Mouse (Mus musculus) gastrocnemius, adult 18-20 months (tissue): ENCODE results near the gene Tbc1d30. TPM values are rescaled to one million over a fixed set of nuclear protein-coding genes. Genes with fewer than 3 reads are reported as not detected.

ENCODE experiments used
- DNase-seq: peaks from one replicate; pipeline ENCODE4 v3.0.0; 2021; ENCODE audit warnings: low spot score
- total RNA-seq, 2 experiments: library from RNA; stranded (reverse); gene quantifications; 2 replicates each; pipeline ENCODE4 v1.2.3; 2021

The Tbc1d30 gene
- total RNA-seq, 2 experiments from 2014 or later, result 0.17 to 0.48 TPM

DNA sequence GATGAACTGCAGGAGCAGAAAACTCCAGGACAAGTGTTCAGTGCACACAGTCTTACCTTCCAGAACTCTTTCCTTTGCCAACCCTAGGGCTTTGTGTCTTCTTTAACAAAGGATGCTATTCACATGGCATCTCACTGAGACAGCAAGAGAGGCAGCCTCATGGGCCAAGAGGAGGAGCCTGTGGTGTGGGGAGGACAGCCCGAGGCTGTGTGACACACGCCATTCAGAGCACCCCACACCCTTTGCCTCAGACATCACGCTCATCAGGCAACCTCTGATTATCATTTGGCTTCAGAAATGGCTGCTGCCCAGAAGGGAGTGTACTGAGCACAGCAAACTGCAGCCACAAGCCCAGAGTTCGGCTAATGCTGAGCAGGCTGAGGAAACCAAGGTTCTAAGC, 36.9 kb downstream of the Tbc1d30 start:
- DNase-seq, result no peak

DNA sequence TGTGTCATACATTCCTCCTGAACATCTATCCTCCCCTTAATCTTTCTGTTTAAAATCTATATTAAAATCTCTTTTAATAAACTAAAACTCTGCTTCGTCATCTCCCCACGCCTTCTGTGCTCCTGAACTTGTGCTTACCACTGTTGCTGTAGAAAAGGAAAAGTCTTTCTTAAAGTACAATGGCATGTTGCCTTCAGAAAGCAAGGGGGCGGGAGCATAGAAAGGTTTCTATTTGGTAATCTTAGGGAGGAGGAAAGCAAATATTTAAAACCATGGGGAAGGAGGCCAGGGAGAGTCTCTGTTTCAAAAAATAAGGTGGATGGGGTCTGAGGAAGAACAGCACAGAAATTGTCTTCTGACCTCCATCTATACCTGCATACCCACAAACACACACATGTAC, 38.0 kb downstream of the Tbc1d30 start:
- no peak for DNase-seq

DNA sequence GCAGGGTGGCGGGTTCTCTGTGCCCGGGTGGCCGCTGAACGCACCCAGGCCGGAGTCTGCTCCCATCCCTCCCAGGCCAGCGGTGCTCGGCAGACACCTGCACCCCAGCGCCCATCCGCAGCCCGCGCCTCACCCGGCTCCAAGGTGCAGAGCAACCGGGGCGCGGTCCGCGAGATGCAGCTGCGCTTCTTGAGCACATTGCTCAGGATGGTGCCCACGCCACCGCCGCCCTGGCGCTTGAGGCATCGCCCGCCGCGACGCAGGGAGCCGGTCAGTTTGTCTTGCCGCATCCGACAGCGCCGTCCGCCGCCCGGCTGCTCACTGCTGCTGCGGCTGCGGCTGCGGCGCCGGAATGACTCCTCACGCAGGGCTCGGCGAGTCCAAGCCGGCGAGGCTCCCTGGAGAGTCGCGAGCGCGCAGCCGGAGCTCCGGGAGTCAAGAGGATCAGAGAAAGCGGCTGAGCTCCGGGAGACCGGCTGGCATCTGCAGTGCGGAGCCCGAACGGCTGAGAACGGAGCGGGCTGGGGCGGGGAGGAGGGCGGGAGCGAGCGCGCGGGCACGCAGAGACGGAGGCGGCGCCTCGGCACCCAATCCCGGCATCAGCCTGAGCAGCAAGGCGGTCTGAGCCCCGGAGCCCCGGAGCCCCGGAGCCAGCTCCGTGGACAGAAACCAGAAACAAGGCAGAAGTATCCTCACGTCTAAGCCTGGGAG, 40.4 kb downstream of the Tbc1d30 start:
- DNase-seq, result peak; percentile 18

DNA sequence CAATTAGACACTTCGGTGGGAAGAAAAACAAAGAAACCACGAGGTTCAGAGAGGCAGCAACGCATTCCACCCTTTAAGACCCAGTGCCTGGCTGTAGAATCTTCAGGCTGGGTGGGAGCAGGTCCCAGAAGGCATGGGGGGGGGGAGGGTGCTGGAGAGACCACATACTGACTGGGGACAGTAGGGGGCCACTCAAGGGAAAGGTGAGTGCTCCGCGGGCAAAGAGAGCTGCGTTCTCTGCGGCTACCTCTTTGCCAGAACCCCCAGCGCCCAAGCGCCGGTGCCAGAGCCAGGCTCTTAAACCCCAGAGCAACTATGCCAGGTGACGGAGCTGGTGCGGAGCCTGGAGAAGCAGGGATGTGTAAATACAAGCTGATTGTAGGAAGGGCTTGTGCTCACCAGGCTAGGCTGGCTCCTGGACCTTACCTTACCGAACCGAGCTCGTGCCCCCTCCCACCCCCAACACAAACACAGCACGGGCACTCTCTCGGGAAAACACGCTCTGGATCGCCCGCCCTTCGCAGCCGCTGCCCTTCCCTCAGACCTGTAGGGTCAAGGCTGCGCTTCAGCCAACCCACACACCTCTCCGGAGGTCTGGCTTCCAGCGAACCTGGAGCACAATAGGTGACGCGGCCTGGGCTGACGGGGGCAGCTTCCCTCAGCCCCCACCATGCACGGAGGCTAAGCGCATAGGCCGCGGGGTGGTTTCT, 41.1 kb downstream of the Tbc1d30 start:
- DNase-seq, result no peak

DNA sequence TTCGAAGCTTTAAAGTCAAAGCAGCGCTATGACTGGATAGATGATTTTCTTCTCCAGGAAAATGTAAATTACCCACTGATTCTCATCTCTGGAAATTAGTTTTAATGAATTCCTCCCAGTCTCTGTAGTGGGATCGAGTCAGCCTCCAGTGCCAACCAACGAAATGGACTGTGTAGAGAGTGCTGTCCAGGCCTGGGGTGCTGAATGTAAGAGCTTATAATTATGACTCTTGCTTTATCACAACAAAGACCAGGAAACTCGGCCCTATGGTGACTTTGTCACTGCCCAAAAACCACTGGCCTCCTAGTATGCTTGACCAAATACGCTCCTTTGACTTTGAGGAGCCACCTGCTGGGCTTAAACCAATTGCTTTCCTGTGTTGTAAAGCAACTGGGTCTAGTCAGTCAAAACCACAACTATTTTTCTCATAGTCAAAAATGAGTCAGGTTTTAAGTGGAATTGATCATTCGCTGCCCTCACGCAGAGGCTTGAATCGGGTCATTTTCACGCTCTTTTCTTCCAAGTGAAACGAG, 41.9 kb downstream of the Tbc1d30 start:
- no peak for DNase-seq

DNA sequence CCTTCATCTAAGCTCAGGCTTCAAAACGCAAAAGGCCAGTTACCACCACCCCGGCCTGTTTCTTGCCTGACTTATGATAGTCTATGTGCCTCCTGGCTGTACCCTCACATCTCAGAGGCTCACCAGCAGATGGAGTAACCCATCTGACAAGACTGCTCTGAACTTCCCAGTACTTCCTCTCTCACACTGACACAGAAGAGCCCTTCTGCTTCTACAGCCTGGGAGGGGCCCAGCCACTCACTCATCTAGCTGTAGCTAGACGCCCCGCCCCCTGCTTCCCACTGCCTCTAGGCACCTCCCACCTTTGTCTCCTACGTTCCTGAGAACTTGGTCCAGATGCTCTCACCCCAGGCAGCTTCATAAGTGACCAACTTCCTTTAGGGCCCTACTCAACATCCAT, 45.6 kb downstream of the Tbc1d30 start:
- DNase-seq, result no peak

DNA sequence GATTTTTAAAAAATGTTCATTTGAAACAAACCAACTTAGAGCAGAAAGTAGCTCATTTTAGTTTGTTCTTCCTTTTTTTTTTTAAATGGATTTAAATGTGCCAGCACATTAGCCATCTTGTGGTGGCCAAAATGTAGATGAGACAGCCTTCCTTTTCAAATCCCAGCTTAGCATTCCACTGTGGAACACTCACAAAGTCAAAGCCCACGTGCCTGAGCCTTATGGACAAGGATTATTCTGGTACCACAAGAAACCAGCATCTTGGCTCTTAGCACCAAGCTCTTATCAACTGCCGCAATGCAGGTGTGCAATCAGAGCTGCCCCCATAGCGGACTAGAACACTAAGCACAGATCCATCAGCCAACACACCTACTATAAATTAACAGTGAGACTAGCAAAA, 47.5 kb downstream of the Tbc1d30 start:
- DNase-seq, result no peak

DNA sequence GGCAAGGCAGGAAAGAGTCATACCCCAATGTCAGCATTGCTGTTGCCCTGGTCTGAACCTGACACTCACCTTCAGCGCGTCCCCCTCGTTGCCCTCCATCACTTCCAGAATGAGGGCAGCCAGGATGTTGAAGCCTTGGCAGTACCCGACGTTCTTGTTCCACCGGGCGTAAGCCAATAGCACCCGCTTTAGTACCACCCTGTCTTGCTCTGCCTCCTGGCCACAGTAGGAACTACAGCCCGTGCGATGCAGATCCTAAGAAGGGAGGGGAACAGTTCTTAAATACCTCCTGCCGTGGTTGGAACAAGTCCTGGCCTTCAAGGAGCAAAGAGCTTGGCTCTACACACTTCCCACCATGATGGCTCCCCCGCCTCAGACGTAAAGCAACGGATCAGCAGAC, 49.2 kb downstream of the Tbc1d30 start:
- DNase-seq, result no peak

DNA sequence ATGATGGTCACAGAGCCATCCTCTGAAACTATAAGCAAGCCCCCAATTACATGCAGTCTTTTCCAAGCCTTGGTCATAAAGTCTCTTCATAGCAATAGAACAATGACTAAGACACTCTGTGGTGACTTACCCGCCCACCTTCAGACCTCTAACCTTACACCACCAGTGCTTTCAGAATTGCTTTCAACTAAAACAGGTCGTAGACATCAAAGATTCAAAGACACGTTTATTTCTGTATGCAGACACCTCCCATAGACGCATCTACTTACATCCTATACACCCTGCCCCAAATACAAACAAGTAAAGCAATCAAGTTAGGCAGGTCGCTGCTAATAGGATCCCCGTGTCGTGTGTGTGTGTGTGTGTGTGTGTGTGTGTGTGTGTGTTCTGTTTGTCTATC, 50.4 kb downstream of the Tbc1d30 start:
- no peak for DNase-seq

DNA sequence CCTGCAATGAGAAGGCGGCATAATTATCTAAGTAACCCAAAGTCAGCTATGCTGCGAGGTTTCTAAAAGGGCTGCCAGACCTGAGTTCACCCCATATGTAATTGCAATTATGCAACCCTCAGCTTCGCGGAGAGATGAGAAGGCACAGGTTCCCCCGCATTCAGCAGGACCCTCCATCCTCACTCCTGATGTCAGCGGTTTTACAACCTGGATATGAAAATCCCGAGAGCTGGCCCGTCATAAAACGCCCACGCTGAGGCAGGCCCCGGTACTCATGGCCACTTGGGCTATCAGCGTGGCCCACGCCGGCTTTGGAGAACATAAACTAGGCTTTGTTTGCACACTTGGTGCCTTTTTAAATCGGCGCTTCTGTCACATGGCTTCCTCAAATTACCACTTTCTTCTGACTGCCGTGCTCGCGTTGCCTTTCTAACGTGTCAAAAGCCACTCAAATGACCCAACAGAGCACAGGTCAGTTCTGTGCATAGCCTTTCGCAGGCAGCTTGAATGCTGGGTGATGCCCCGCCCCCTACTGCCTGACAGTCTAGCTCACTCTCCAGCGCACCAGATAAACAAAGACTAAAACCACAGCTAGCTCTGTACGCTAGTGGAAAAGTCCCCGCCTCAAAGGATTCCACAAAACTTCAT, 53.9 kb downstream of the Tbc1d30 start:
- peak; percentile 10 for DNase-seq

DNA sequence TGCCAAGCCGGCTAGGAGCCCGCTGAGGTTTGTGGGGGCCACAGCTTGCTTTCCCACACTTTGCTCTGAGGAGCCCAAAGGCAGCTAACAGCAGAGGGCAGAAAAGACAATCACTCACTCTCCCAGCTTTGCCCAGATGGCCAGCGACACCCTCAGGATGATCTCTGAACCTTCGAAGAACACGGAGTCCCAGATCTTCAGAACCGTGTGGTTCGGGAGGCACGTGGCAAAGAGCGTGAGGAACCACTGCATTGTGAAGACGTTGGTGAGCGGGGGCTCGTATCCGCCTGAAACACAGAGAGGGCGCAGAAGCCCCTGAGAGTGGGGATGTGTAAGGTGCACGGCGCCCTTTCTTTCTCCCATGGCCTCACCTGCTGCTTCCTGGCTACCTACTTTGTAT, 56.6 kb downstream of the Tbc1d30 start:
- no peak for DNase-seq

DNA sequence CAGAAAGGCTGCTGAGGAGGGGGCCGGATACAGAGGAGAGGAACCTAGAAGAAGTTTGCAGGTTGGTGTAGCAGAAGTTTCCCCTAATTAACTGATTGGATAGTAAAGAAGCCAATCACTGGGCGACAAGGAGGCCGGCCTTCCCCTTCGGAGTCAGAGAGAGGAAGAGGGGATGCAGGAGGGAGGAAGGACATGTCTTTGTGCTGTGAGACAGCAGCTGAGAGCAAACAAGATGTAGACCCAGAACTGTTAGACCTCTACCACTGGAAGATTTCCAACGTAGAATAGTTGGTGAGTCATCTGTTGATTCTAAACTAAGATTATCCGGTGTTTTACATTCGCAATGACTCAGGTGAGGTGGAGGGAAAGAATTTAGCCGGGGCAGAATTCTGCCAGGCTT, 57.2 kb downstream of the Tbc1d30 start:
- no peak for DNase-seq

DNA sequence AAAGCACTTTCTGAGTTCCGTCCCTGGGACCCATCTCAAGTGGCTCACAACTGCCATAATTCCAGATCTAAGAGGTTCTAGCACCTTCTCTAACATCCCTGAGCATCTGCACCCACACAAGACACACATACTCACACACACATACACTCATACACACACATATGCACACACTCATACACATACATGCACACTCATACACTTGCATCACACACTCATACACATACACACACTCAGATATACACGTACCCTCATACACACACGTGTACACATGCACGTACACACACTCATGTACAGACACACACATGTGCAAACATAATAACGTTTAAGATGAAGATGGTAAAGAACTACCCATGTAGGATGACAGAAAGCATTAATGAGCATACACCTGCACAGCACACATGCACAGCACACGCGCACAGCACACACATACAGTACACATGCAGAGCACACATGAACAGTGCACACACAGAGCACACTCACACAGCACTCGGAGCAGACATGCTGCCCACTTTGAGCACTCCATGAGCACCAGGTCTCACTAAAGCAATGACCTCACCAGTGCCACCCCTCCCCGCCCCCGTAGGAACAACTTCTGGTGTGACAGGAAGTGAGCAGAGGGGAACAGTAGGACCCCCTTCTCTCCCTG, 59.7 kb downstream of the Tbc1d30 start:
- no peak for DNase-seq

DNA sequence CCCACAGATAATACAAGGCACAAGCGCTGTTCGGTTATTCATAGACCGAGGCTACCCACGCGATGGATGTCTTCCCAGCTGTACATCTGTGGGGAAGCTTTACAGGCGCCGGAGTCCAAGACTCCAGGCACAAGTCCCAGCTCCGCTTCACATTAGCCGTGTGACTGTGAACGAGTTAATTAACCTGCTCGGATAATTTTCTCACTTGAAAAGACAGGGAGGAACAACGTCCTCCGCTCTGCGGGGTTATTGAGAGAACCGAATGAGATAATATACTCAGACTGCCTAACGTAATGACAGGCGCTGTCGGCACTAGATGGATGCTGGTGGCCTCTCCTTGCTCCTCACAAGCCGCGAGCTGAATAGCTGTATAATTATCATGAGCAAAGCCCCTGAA, 60.4 kb downstream of the Tbc1d30 start:
- DNase-seq, result no peak

DNA sequence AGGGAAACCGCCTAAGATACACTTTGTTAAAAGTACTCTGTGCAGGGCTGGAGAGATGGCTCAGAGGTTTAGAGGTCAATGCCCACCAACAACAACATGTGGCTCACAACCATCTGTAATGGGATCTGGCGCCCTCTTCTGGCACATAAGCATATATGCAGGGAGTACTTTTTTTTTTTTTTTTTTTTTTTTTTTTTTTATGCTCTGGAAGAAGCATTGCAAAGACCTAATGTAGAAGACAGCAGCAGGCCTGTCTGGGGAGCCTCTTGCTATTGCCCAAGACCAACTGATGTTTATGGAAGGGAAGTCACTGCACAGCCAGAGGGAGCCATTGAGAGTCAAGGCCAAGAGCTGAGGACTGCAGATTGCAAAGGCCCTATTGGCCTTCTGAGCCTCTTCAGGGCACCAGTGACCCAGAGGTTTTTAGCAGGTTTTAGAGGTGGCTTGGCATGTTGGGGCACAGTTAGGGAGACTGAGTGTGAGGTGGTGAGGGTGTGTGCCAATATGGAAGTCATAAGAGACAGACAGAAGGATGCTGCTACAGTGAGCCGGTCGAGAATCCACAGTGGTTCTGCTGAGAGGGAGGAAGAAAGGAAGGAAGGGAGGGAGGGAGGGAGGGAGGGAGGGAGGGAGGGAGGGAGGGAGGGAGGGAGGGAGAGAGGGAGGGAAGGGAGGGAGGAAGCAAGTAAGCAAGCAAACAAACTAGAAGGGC, 61.0 kb downstream of the Tbc1d30 start:
- DNase-seq, result no peak

DNA sequence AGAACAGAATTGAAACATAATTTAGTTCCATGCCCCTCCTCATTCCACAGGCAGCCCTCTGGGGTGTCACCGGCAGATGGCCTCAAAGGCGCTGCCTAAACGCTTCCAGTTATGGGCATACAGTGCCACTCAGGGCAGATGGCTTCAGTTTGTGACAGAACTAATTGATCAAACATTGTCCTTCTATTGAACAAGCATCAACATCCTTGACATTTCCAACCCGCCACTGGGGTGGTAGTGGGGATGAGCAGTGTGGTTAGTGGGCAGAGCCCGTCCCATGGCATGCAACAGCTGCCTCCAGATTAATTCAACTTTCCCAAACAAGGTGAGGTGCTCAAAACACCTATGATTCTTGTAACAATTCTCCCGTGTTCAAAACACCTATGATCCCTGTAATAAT, 68.2 kb downstream of the Tbc1d30 start:
- no peak for DNase-seq

DNA sequence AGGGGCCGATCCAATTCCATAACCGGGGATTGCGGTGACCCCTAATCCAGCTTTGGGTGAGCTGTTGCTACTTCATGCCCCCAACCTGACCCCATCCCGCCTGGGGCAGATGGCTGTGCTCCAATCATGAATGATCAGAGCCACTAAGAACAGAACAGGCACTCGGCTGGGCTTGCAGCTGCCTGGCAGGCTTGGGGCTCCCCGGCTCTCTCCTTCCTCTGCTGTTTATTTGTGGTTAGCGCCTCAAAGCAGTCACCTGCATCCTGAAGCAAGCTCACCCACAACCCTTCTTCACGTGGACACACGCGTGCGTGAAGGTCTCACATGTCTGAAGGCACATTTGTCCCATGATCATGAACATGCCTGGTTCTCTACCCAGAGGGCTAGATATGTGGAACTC, 68.6 kb downstream of the Tbc1d30 start:
- DNase-seq, result no peak

DNA sequence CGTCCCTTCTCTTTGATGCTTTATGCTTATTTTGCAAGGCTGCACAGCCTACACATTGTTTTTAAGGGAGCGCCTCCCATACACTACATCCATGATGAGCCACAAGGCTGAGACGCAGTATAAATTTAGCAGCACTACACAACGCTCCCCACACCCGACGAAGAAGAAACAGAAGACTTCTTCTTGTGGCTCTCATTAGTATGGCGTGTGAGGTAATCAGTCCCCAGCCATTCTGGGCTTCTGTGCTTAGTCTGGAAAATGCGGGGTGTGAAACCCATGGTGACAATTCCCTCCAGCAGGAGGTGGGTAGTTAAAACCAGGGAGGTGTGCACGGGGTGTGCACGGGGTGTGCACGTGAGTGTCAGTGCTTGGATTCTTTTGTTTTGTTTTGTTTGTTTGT, 70.1 kb downstream of the Tbc1d30 start:
- no peak for DNase-seq

DNA sequence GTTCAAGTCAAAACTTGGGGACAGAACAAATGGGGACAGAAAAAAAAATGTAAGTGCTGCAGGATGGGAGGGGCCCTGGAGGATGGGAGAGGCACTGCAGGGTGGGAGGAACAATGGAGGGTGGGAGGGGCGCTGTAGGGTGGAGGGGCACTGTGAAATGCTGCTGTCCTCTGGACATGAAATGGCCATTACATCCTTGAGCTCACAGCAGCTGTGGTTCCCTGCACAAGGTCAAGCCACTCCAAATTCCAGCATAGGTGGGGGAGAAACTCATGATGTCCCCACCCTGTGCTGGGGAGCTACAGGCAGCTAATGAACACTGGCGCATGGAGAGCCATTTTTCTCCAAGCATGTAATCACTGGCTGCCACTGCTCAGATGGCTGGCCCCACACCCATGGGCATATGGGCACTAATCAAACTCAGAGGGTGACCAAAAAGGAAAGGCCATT, 74.0 kb downstream of the Tbc1d30 start:
- DNase-seq, result no peak

DNA sequence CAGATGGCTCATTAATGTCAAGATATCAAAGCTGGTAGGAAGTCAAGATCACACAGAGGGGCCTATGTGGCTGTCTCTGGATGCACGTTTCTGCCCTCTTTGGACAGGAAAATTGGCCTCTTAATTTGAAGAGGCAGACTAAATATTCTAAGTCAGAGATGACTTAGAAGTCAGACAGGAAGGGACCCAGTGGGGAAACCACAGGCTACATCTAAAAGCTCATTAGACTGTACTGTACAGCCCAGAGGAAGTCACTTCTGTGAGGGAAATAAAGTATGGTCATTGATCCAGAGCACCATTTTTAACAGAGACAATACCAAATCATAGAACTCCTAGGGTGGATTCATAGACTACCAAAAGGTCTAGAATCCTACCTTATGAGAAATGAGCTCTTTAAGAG, 76.1 kb downstream of the Tbc1d30 start:
- DNase-seq, result no peak

DNA sequence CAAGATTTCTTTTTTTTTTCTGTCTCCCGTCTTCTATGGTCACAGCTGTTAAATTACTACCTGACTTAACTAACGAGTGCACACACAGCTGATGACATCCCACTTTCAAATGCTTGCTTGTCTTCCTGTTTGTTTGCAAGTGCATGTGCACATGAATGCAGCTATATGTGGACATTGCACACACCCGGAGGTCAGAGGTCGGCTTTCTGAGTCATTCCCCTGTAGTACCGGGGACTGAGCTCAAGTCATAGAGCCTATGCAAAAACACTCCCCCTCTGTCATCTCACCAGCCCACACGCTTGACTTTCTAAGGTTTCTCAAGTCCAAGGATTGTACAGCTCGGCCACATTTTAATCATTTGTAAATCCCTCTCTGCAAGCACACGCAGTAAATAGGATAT, 80.1 kb downstream of the Tbc1d30 start:
- no peak for DNase-seq
